Mouse (Mus musculus): ENCODE data around the gene Whrn.

The Whrn gene

GRCm38 (mm10) chr4:63450551-63450950 lies 45.2 kb downstream of the Whrn start:
- no peak for DNase-seq (ENCODE audit: extremely low read depth, low read depth)

- no peak for DNase-seq (ENCODE audit: extremely low read depth, low read depth)
Observed at GRCm38 (mm10) chr4:63444362-63445066, 51.3 kb downstream of the Whrn start.

GRCm38 (mm10) chr4:63443101-63443500 lies 52.7 kb downstream of the Whrn start:
- no peak for DNase-seq (ENCODE audit: extremely low read depth, low read depth)

- DNase-seq (ENCODE audit: extremely low read depth, low read depth) = no peak
Observed at GRCm38 (mm10) chr4:63441616-63442015, 54.2 kb downstream of the Whrn start.

GRCm38 (mm10) chr4:63440262-63440661 lies 55.5 kb downstream of the Whrn start:
- no peak for DNase-seq (ENCODE audit: extremely low read depth, low read depth)

GRCm38 (mm10) chr4:63437968-63438367 lies 57.8 kb downstream of the Whrn start:
- no peak for DNase-seq (ENCODE audit: extremely low read depth, low read depth)

GRCm38 (mm10) chr4:63437119-63437815 lies 58.5 kb downstream of the Whrn start:
- DNase-seq (ENCODE audit: extremely low read depth, low read depth) = no peak

GRCm38 (mm10) chr4:63435402-63435801 lies 60.4 kb downstream of the Whrn start:
- no peak for DNase-seq (ENCODE audit: extremely low read depth, low read depth)

GRCm38 (mm10) chr4:63431098-63431497 lies 64.7 kb downstream of the Whrn start:
- no peak for DNase-seq (ENCODE audit: extremely low read depth, low read depth)

- no peak for DNase-seq (ENCODE audit: extremely low read depth, low read depth)
Observed at GRCm38 (mm10) chr4:63430357-63430756, 65.4 kb downstream of the Whrn start.

GRCm38 (mm10) chr4:63426308-63426707 lies 69.5 kb downstream of the Whrn start:
- DNase-seq (ENCODE audit: extremely low read depth, low read depth) = no peak

GRCm38 (mm10) chr4:63423811-63424210 lies 72.0 kb downstream of the Whrn start:
- DNase-seq (ENCODE audit: extremely low read depth, low read depth) = no peak

- no peak for DNase-seq (ENCODE audit: extremely low read depth, low read depth)
Observed at GRCm38 (mm10) chr4:63423231-63423630, 72.6 kb downstream of the Whrn start.

GRCm38 (mm10) chr4:63420143-63420920 lies 75.5 kb downstream of the Whrn start:
- DNase-seq (ENCODE audit: extremely low read depth, low read depth) = no peak

GRCm38 (mm10) chr4:63418270-63418669 lies 77.5 kb downstream of the Whrn start:
- DNase-seq (ENCODE audit: extremely low read depth, low read depth) = no peak

- no peak for DNase-seq (ENCODE audit: extremely low read depth, low read depth)
Observed at GRCm38 (mm10) chr4:63417318-63417957, 78.4 kb downstream of the Whrn start.

- DNase-seq (ENCODE audit: extremely low read depth, low read depth) = no peak
Observed at GRCm38 (mm10) chr4:63414951-63415350, 80.8 kb downstream of the Whrn start.

- no peak for DNase-seq (ENCODE audit: extremely low read depth, low read depth)
Observed at GRCm38 (mm10) chr4:63411222-63411621, 84.6 kb downstream of the Whrn start.

GRCm38 (mm10) chr4:63410583-63410934 lies 85.2 kb downstream of the Whrn start:
- DNase-seq (ENCODE audit: extremely low read depth, low read depth) = peak; percentile 85

- DNase-seq (ENCODE audit: extremely low read depth, low read depth) = no peak
Observed at GRCm38 (mm10) chr4:63409908-63410582, 85.7 kb downstream of the Whrn start.

GRCm38 (mm10) chr4:63409317-63409907 lies 86.4 kb downstream of the Whrn start:
- DNase-seq (ENCODE audit: extremely low read depth, low read depth) = no peak
